Mouse (Mus musculus) bone marrow, adult 2 months (tissue): ENCODE results near the gene Nefh. TPM values are rescaled to one million over a fixed set of nuclear protein-coding genes. Genes with fewer than 3 reads are reported as not detected.

Experiments
- H3K27ac ChIP-seq: fragments of 200-500 bp; 2 replicates; pipeline ENCODE4 v1.5.1; 2012; ENCODE audit warnings: low read depth, mild to moderate bottlenecking, control low read depth, inconsistent platforms, low read length; ENCODE audit not compliant: control insufficient read depth, poor library complexity, insufficient read depth
- H3K4me1 ChIP-seq: fragments of 200-500 bp; 2 replicates; pipeline ENCODE4 v1.6.1; 2011; ENCODE audit warnings: low read length; ENCODE audit not compliant: control insufficient read depth, insufficient read depth
- H3K4me3 ChIP-seq: fragments of 200-500 bp; replicated peaks from 2 replicates; pipeline ENCODE3; 2011; ENCODE audit warnings: mild to moderate bottlenecking, low read depth, low read length, control low read depth; ENCODE audit not compliant: control insufficient read depth
- CTCF ChIP-seq: fragments of 200-500 bp; IDR thresholded peaks from 2 replicates; pipeline ENCODE4 v1.5.1; 2011; ENCODE audit warnings: low read length, control low read depth; ENCODE audit not compliant: control insufficient read depth, insufficient read depth
- POLR2A ChIP-seq: fragments of 200-500 bp; IDR thresholded peaks from 2 replicates; pipeline ENCODE4 v1.6.1; 2011; ENCODE audit warnings: low read depth, mild to moderate bottlenecking, control low read depth, low read length, borderline replicate concordance; ENCODE audit not compliant: control insufficient read depth
- WGBS: fragments of 180-500 bp; shearing (Covaris S2); methylation state at CpG from one replicate; pipeline ENCODE4 v1.1.7; 2018; 5-methylcytosine and 5-hydroxymethylcytosine counted together
- polyA plus RNA-seq: library from polyadenylated mRNA; stranded (reverse); fragments of >200 nt; gene quantifications from 2 replicates; pipeline ENCODE4 v1.2.4, GENCODE M21; 2011; ENCODE audit warnings: low replicate concordance; ENCODE audit not compliant: missing spikeins, insufficient read depth, insufficient read length

Nefh gene
- polyA plus RNA-seq, 1 experiment = 1.2 TPM

DNA sequence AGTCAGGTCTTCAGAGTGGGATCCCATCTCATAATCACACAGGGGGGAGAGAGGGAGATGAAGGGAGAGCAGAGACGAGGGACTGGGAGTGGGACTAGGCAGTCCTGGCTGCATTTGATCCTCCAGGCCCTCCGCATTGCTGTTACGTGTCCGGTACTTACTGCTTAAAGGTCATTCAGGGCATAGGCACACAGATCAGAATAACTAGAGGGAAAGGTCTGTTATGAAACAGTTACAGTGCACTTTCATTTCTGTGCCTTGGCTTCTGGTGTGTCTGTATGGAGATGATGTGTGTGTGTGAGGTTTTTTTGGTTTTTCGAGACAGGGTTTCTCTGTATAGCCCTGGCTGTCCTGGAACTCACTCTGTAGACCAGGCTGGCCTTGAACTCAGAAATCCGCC, 41.6 kb downstream of the Nefh start:
- H3K27ac ChIP-seq = no peak overlapping the region
- H3K4me1 ChIP-seq = no peaks in the 10 kb centered on the region
- no peak for TF ChIP-seq POLR2A
- TF ChIP-seq CTCF = no peak
- H3K4me3 ChIP-seq = no peak overlapping the region
- WGBS = 91% methylated on average over 6 of the region's 6 CpGs

DNA sequence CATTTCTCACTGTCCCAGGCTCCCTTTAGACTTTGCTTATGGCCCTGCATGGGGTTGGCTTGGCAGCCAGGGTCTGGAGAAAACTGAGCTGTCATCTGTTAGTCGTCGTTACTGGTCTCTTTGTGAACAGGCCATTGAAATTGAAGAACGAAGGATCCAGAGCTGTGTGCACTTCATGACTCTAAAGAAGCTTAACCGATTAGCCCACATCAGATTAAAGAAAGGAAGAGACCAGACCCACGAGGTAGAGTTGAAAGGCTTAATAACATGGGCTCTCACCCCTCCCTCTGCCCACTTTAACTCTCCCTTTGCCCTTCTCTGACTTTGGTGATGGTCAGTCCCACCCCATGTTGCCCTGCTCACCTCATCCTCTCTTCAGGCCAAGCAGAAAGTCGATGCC, 45.9 kb downstream of the Nefh start:
- 88% methylated on average over 6 of the region's 6 CpGs for WGBS
- Histone ChIP-seq H3K4me1 (no peaks in the 10 kb centered on the region), H3K4me3 (no peak overlapping the region), H3K27ac (no peak overlapping the region)
- no peak for TF ChIP-seq CTCF
- no peak for TF ChIP-seq POLR2A

DNA sequence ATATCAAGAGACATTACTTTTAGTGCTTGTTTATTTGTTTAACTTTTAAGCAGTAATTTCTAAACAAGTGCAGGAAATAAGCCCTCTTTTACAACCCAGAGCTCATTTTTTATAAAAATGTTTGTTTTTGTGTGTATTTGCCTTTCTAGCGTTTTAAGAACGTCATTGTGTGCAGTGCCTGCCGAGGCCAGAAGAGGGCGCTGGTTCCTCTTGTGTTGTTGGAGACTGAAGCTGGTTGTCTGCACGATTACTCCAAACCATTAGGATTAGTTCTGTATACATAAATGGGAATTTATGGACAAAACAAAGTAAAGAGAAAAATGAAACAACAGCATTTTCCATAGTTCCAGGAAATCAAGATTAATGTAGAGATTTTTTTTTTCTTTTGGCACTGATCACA, 47.4 kb downstream of the Nefh start:
- no peak for TF ChIP-seq POLR2A
- TF ChIP-seq CTCF = peak; percentile 58
- Histone ChIP-seq H3K4me3 (no peak overlapping the region), H3K4me1 (peaks cover 1% of the 10 kb centered on the region; the same call in 1 of the 2 replicates), H3K27ac (no peak overlapping the region)
- 75% methylated on average over 5 of the region's 5 CpGs for WGBS

DNA sequence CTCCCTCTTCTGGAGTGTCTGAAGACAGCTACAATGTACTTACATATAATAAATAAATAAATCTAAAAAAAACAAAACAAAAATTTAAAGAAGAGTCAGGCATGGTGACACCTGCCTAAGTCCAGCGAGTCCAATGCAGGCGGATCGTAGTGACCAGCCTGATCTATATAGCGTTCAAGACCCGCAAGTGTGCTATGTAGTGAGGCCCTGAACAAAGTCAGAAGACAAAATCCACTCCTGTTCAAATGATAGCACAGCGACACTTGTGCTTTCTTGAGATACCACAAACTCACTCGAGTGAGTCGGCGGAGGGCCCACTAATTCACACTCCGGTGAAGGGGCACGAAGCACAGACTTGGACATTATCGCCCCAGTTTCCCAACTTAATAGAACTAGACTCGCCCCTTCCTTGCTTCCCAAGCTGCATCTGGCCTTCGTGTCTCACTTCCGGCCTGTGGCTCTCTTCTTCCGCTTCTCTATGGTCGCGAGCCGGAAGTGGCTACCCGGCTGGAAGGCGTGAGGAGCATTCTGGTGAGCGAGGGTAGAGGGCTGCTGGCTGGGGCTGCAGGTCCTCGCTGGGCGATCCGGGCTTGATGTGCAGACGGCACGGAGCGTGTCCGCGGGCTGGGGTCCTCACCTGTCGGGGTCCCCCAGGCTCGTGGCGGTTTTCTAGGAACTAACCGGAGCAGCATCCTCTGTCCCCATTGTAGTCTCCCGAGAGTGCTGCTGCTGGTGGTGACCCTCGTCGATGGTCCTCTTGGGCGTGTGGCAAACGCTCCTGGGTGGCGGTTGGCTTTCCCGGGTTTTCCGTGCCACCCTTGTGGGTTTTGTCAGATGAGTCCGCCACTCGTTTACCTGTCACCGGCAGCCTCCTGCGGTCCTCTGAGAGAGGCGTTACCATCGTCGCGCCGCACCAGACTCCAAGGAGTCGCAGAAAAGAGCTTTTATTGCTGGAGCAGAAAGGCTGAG, 52.7 kb downstream of the Nefh start, which contains the start of gene Thoc5:
TSS of gene Thoc5 (plus strand) at position 473 of the 969 bp plus-strand sequence.
- Histone ChIP-seq H3K4me3 (peak within 1 kb of the TSS; percentile 88), H3K4me1 (peaks cover 1% of the 10 kb centered on the region; the same call in 1 of the 2 replicates), H3K27ac (peak within 1 kb of the TSS; percentile 70)
- WGBS = 1% methylated on average over 52 of the region's 52 CpGs
- TF ChIP-seq CTCF (no peak), POLR2A (peak; percentile 77; the same call in 1 of the 2 replicates)

Other genes starting within 250 kb of the Nefh start
- gene Uqcr10, start 243.7 kb downstream of the Nefh start, polyA plus RNA-seq = 143 and 240 TPM in 2 replicates
- gene Zmat5, start 243.4 kb downstream of the Nefh start, polyA plus RNA-seq = 9.6 and 11.7 TPM in 2 replicates
- not detected in 2 replicates for gene Cabp7, start 201.3 kb downstream of the Nefh start, polyA plus RNA-seq
- gene Nf2, start 98.5 kb downstream of the Nefh start, polyA plus RNA-seq = 17.5 and 38.0 TPM in 2 replicates
- gene Nipsnap1, start 74.1 kb downstream of the Nefh start, polyA plus RNA-seq = 2.2 and 11.5 TPM in 2 replicates
- gene Thoc5, start 52.7 kb downstream of the Nefh start, polyA plus RNA-seq = 10.3 and 18.8 TPM in 2 replicates
- 75.4 and 99.1 TPM in 2 replicates for gene Ap1b1, start 38.8 kb upstream of the Nefh start, polyA plus RNA-seq
- gene Rasl10a, start 110.1 kb upstream of the Nefh start, polyA plus RNA-seq = 6.6 TPM in 1 of 2 replicates, not detected in the other
- gene Gas2l1, start 117.3 kb upstream of the Nefh start, polyA plus RNA-seq = 40.2 and 78.2 TPM in 2 replicates
- gene Rhbdd3, start 150.9 kb upstream of the Nefh start, polyA plus RNA-seq = 13.8 and 14.7 TPM in 2 replicates
- 342 and 464 TPM in 2 replicates for gene Ewsr1, start 151.2 kb upstream of the Nefh start, polyA plus RNA-seq
- 7.8 and 20.2 TPM in 2 replicates for gene Emid1, start 204.2 kb upstream of the Nefh start, polyA plus RNA-seq